Mouse (Mus musculus): ENCODE measurements around the gene Cspg4.
"Not testable (repeated sequence)": the region's sequence is repeated elsewhere in the genome, so short reads cannot be mapped to it uniquely, and the experiment has no call there.

Cspg4 gene

GRCm38 (mm10) chr9:56926025-56926360 is 61.2 kb downstream of the Cspg4 start:
- no peak for DNase-seq (ENCODE audit: low read depth, low spot score)

- DNase-seq (ENCODE audit: low read depth, low spot score): no peak
Observed at GRCm38 (mm10) chr9:56926387-56926786, 61.6 kb downstream of the Cspg4 start.

GRCm38 (mm10) chr9:56927191-56928012 is 62.6 kb downstream of the Cspg4 start:
- no peak for DNase-seq (ENCODE audit: low read depth, low spot score)

GRCm38 (mm10) chr9:56928041-56928811 is 63.4 kb downstream of the Cspg4 start, which contains the start of gene Snx33:
Gene Snx33, minus strand, starts transcription at chr9:56928371.
- DNase-seq (ENCODE audit: low read depth, low spot score): peak; percentile 59

- DNase-seq (ENCODE audit: low read depth, low spot score): no peak
Observed at GRCm38 (mm10) chr9:56929496-56929895, 64.7 kb downstream of the Cspg4 start.

GRCm38 (mm10) chr9:56930556-56930955 is 65.7 kb downstream of the Cspg4 start:
- no peak for DNase-seq (ENCODE audit: low read depth, low spot score)

GRCm38 (mm10) chr9:56936861-56937222 is 72.0 kb downstream of the Cspg4 start:
- DNase-seq (ENCODE audit: low read depth, low spot score): no peak

- DNase-seq (ENCODE audit: low read depth, low spot score): peak; percentile 98
Observed at GRCm38 (mm10) chr9:56937223-56938160, 72.7 kb downstream of the Cspg4 start, which contains the start of gene Imp3. Gene Imp3, plus strand, starts transcription at chr9:56937475.

- DNase-seq (ENCODE audit: low read depth, low spot score): no peak
Observed at GRCm38 (mm10) chr9:56938374-56938773, 73.5 kb downstream of the Cspg4 start.

- not testable (repeated sequence) for DNase-seq (ENCODE audit: low read depth, low spot score)
Observed at GRCm38 (mm10) chr9:56947481-56947880, 82.6 kb downstream of the Cspg4 start.

GRCm38 (mm10) chr9:56948699-56949098 is 83.9 kb downstream of the Cspg4 start:
- not testable (repeated sequence) for DNase-seq (ENCODE audit: low read depth, low spot score)
